Mouse (Mus musculus) gastrocnemius, postnatal 10 days (tissue): Measurements from ENCODE around the gene Il17re. TPM values are rescaled to one million over a fixed set of nuclear protein-coding genes. Genes with fewer than 3 reads are reported as not detected.

Experiments used
- DNase-seq: peaks from one replicate; pipeline ENCODE4 v3.0.0; 2021; ENCODE audit warnings: mixed read lengths
- long read RNA-seq, 2 experiments: library from polyadenylated mRNA; stranded (forward); transcript quantifications; one replicate each; pipeline ENCODE4 v2.0.0; 2021
- total RNA-seq, 2 experiments: library from RNA; stranded (reverse); gene quantifications; 2 replicates each; pipeline ENCODE4 v1.2.3; 2021

The Il17re gene
- total RNA-seq = under 1 TPM; 0.45 to 0.61 TPM
- long read RNA-seq, experiment 1 = 0 reads
- long read RNA-seq, experiment 2, partial matches to known transcripts = 0 of 1 reads
- long read RNA-seq, experiment 2, other reads (novel, unspliced or antisense) = 1 of 1 reads

- DNase-seq = no peak
Measured at GRCm38 (mm10) chr6:113457952-113458534, at the start of gene Il17re. TSS of gene Il17re (plus strand) at chr6:113458484.

- DNase-seq = no peak
Measured at GRCm38 (mm10) chr6:113410001-113410400, 48.3 kb upstream of the Il17re start.

- DNase-seq = no peak
Measured at GRCm38 (mm10) chr6:113416416-113416815, 41.9 kb upstream of the Il17re start.

GRCm38 (mm10) chr6:113418441-113419198 is 39.7 kb upstream of the Il17re start:
- peak; percentile 31 for DNase-seq

GRCm38 (mm10) chr6:113419199-113419587 is 39.1 kb upstream of the Il17re start, which contains the start of gene Rpusd3:
TSS of gene Rpusd3 (minus strand) at chr6:113419340.
- peak; percentile 100 for DNase-seq

GRCm38 (mm10) chr6:113423000-113423399 is 35.3 kb upstream of the Il17re start:
- DNase-seq = no peak

- no peak for DNase-seq
Measured at GRCm38 (mm10) chr6:113424187-113424586, 34.1 kb upstream of the Il17re start.

- DNase-seq = no peak
Measured at GRCm38 (mm10) chr6:113426696-113427095, 31.6 kb upstream of the Il17re start.

- DNase-seq = peak; percentile 45
Measured at GRCm38 (mm10) chr6:113427397-113427796, 30.9 kb upstream of the Il17re start.

- DNase-seq = no peak
Measured at GRCm38 (mm10) chr6:113428006-113428405, 30.3 kb upstream of the Il17re start.

GRCm38 (mm10) chr6:113429965-113430364 is 28.3 kb upstream of the Il17re start:
- no peak for DNase-seq

GRCm38 (mm10) chr6:113430846-113431245 is 27.4 kb upstream of the Il17re start:
- no peak for DNase-seq

- DNase-seq = no peak
Measured at GRCm38 (mm10) chr6:113431801-113432200, 26.5 kb upstream of the Il17re start.

- DNase-seq = no peak
Measured at GRCm38 (mm10) chr6:113433661-113434060, 24.6 kb upstream of the Il17re start.

GRCm38 (mm10) chr6:113434691-113435090 is 23.6 kb upstream of the Il17re start:
- no peak for DNase-seq

- DNase-seq = no peak
Measured at GRCm38 (mm10) chr6:113435664-113436205, 22.5 kb upstream of the Il17re start, which contains the start of gene Cidec. TSS of gene Cidec (minus strand) at chr6:113435760.

GRCm38 (mm10) chr6:113437135-113437534 is 21.1 kb upstream of the Il17re start:
- DNase-seq = no peak

- DNase-seq = no peak
Measured at GRCm38 (mm10) chr6:113438721-113439430, 19.4 kb upstream of the Il17re start.

- no peak for DNase-seq
Measured at GRCm38 (mm10) chr6:113440686-113441085, 17.6 kb upstream of the Il17re start.

GRCm38 (mm10) chr6:113441147-113441680 is 17.1 kb upstream of the Il17re start:
- DNase-seq = peak; percentile 73

GRCm38 (mm10) chr6:113442087-113442441 is 16.2 kb upstream of the Il17re start:
- DNase-seq = no peak

- peak; percentile 83 for DNase-seq
Measured at GRCm38 (mm10) chr6:113442442-113443090, 15.7 kb upstream of the Il17re start, which contains the start of gene Jagn1. TSS of gene Jagn1 (plus strand) at chr6:113442569.
